Mouse (Mus musculus): ENCODE data around the gene Smarcb1.

Smarcb1 gene

GRCm38 (mm10) chr10:75934991-75935390, 13.6 kb upstream of the Smarcb1 start:
- no peak for DNase-seq (ENCODE audit: low read depth in 1 of 2, low spot score in 2 of 2)

- DNase-seq (ENCODE audit: low read depth in 1 of 2, low spot score in 2 of 2): no peak
Measured at GRCm38 (mm10) chr10:75932891-75933290, 11.5 kb upstream of the Smarcb1 start, which contains the start of gene Chchd10. Chchd10 (plus strand) TSS chr10:75933130.

DNA sequence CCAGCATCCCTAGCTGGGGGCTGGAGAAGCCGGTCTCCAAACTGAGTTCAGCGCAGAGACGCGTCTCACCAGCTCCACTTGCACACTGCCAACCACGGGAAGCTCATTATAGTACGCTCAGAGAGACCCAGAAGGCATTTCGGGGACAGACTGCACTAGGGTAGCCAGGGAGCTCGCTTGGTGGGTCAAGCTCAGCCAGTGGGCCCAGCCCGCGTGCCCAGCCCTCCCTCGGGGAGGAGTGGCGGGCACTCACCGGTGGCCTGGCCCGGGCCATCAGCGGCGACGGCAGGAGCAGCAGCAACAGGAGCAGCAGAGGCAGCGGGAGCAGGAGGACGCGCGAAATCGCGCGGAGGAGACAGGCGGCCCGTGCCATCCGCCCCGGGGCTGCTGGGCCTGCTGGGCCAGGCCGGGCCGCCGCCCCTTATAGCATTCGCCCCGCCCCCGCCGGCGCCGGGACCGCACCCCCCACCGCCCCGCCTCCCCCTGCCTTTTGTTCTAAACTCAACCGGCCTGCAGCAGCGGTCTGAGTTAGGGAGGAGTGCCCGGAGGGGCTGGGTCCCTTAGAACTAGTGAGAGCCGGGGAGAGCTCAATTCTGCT, 10.8 kb upstream of the Smarcb1 start:
- DNase-seq (ENCODE audit: low read depth in 1 of 2, low spot score in 2 of 2): no peak

GRCm38 (mm10) chr10:75931311-75931710, 9.9 kb upstream of the Smarcb1 start:
- no peak for DNase-seq (ENCODE audit: low read depth in 1 of 2, low spot score in 2 of 2)

- no peak for DNase-seq (ENCODE audit: low read depth in 1 of 2, low spot score in 2 of 2)
Measured at GRCm38 (mm10) chr10:75930304-75930703, 8.9 kb upstream of the Smarcb1 start.

- no peak for DNase-seq (ENCODE audit: low read depth in 1 of 2, low spot score in 2 of 2)
Measured at GRCm38 (mm10) chr10:75926396-75926795, 5.0 kb upstream of the Smarcb1 start.

GRCm38 (mm10) chr10:75924324-75924723, 2.9 kb upstream of the Smarcb1 start:
- DNase-seq (ENCODE audit: low read depth in 1 of 2, low spot score in 2 of 2): no peak

- DNase-seq (ENCODE audit: low read depth in 1 of 2, low spot score in 2 of 2): no peak
Measured at GRCm38 (mm10) chr10:75921726-75922560, 526 bp upstream of the Smarcb1 start.

- DNase-seq (ENCODE audit: low read depth in 1 of 2, low spot score in 2 of 2): no peak
Measured at GRCm38 (mm10) chr10:75919026-75919425, 2.4 kb downstream of the Smarcb1 start.

- no peak for DNase-seq (ENCODE audit: low read depth in 1 of 2, low spot score in 2 of 2)
Measured at GRCm38 (mm10) chr10:75916840-75917239, 4.6 kb downstream of the Smarcb1 start.

- DNase-seq (ENCODE audit: low read depth in 1 of 2, low spot score in 2 of 2): no peak
Measured at GRCm38 (mm10) chr10:75915557-75915956, 5.9 kb downstream of the Smarcb1 start.

GRCm38 (mm10) chr10:75913013-75913589, 8.3 kb downstream of the Smarcb1 start:
- DNase-seq (ENCODE audit: low read depth in 1 of 2, low spot score in 2 of 2): no peak

GRCm38 (mm10) chr10:75910698-75911097, 10.7 kb downstream of the Smarcb1 start:
- DNase-seq (ENCODE audit: low read depth in 1 of 2, low spot score in 2 of 2): no peak

- DNase-seq (ENCODE audit: low read depth in 1 of 2, low spot score in 2 of 2): no peak
Measured at GRCm38 (mm10) chr10:75906882-75907281, 14.5 kb downstream of the Smarcb1 start.

GRCm38 (mm10) chr10:75904391-75904790, 17.0 kb downstream of the Smarcb1 start:
- DNase-seq (ENCODE audit: low read depth in 1 of 2, low spot score in 2 of 2): no peak

GRCm38 (mm10) chr10:75898846-75899245, 22.6 kb downstream of the Smarcb1 start:
- DNase-seq (ENCODE audit: low read depth in 1 of 2, low spot score in 2 of 2): no peak

GRCm38 (mm10) chr10:75898039-75898564, 23.3 kb downstream of the Smarcb1 start:
- DNase-seq (ENCODE audit: low read depth in 1 of 2, low spot score in 2 of 2): no peak

DNA sequence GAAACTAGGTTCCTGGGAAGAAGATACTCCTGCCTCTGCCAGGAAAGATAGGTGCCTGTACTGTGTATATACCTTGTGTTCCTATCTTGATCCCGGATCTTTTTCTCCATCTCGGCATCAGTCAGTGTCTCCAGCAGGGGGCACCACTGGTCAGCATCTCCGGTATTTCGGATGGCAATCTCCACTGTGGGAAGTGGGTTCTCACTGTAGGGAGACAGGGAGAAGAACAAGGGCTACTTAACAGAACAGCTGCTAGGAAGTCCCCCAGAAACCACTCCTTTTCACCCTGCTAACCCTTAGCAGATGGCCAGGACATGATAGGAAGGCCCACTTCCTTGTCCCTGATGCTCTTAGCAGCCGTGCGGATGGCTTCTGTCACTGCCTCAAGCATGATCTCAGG, 24.0 kb downstream of the Smarcb1 start:
- DNase-seq (ENCODE audit: low read depth in 1 of 2, low spot score in 2 of 2): peak in 1 of 2 experiments; percentile 29

- DNase-seq (ENCODE audit: low read depth in 1 of 2, low spot score in 2 of 2): no peak
Measured at GRCm38 (mm10) chr10:75896208-75896607, 25.2 kb downstream of the Smarcb1 start.

GRCm38 (mm10) chr10:75895730-75896129, 25.7 kb downstream of the Smarcb1 start:
- no peak for DNase-seq (ENCODE audit: low read depth in 1 of 2, low spot score in 2 of 2)

DNA sequence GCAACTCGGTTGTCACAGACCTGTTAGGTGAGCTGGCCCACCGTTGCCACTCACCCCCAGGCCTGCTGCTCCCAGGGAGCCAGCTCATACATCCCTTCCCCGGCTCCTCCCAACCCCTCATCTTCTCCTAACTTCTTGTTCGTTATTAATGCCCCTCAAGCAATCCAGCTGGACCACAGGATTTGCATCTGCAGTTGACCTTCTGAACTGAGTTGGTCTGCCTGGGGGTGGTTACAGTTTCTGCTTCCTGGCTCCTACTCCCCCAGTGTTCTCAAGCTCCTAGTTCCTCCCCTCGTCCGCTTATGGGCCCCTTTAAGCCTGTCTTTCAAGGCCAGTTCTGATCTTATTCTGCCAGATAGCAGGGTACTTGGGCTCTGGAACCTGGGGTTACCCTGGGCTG, 26.8 kb downstream of the Smarcb1 start:
- no peak for DNase-seq (ENCODE audit: low read depth in 1 of 2, low spot score in 2 of 2)
